Mouse (Mus musculus): ENCODE data around the gene Ftcd. TPM values are rescaled to one million over a fixed set of nuclear protein-coding genes. Genes with fewer than 3 reads are reported as not detected.

Gene Ftcd
- polyA plus RNA-seq, 2 experiments: 19.8 to 29.9 TPM

DNA sequence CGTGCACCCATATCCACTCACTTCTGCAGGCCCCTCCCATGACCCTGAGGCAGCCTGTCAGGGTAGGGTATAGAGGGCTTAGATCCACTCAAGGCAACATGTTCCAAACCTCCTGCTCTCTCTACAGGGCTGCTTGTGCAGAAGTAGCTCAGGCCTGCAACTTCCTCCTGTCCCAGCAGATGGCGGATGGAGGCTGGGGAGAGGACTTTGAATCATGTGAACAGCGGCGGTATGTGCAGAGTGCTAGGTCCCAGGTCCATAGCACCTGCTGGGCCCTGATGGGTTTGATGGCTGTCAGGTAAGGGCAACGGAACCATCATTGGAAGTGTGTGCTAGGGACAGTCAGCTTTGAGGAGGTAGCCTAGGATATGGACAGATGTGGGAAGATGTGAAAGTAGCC is 25.0 kb upstream of the Ftcd start:
- 79% methylated on average over 5 of the region's 5 CpGs for WGBS (ENCODE audit: insufficient replicate concordance)
- Histone ChIP-seq H3K27ac (no peak overlapping the region), H3K9me3 (ENCODE audit: control insufficient read depth, low read length) (no peaks in the 10 kb centered on the region), H3K4me2 (ENCODE audit: low read depth) (no peak overlapping the region), H3K36me3 (replicated peaks; ENCODE audit: control insufficient read depth, insufficient read depth, low read depth) (peaks cover 16% of the 10 kb centered on the region), H3K4me1 (replicated peaks; ENCODE audit: control insufficient read depth in 2 of 2, insufficient read depth in 2 of 2, low read length in 1 of 2) (no peaks in the 10 kb centered on the region), H3K4me3 (ENCODE audit: insufficient read depth in 1 of 2, low read depth in 2 of 2, low read length in 2 of 2) (no peak overlapping the region), H3K9ac (replicated peaks) (no peak overlapping the region), H3K27me3 (ENCODE audit: control insufficient read depth, insufficient read depth, low read length) (no peaks in the 10 kb centered on the region)
- DNase-seq (ENCODE audit: low read depth in 3 of 3, low spot score in 3 of 3): no peak
- ATAC-seq (ENCODE audit: insufficient read depth): no peak
- TF ChIP-seq CTCF (IDR thresholded peaks at IDR 0.05; ENCODE audit: low read depth) (peak; percentile 51), EP300 (IDR thresholded peaks at IDR 0.05; ENCODE audit: low read depth) (no peak)

DNA sequence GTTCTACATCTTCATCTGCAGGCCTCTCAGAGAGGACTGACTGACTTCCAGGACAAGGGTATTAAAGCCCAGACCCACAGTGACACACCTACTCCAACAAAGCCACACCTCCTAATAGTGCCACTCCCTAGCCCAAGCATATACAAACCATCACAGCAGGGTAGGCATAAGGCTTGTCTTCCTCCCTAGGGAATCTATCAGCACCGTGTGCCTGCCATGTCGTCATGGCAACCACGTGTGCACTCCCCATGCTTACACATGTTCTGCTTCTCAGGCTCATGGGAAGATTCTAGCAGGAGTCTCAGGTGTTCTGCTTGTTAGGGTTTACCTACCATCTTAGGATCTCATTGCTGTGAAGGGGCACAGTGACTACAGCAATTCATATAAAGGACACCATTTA is 23.9 kb upstream of the Ftcd start:
- DNase-seq (ENCODE audit: low read depth in 3 of 3, low spot score in 3 of 3) (no peak), ATAC-seq (ENCODE audit: insufficient read depth) (no peak)
- Histone ChIP-seq H3K4me2 (ENCODE audit: low read depth) (no peak overlapping the region), H3K9ac (replicated peaks) (no peak overlapping the region), H3K27me3 (ENCODE audit: control insufficient read depth, insufficient read depth, low read length) (no peaks in the 10 kb centered on the region), H3K27ac (no peak overlapping the region), H3K4me1 (replicated peaks; ENCODE audit: control insufficient read depth in 2 of 2, insufficient read depth in 2 of 2, low read length in 1 of 2) (no peaks in the 10 kb centered on the region), H3K9me3 (ENCODE audit: control insufficient read depth, low read length) (no peaks in the 10 kb centered on the region), H3K4me3 (ENCODE audit: insufficient read depth in 1 of 2, low read depth in 2 of 2, low read length in 2 of 2) (no peak overlapping the region), H3K36me3 (replicated peaks; ENCODE audit: control insufficient read depth, insufficient read depth, low read depth) (peaks cover 16% of the 10 kb centered on the region)
- no peak for TF ChIP-seq EP300 (IDR thresholded peaks at IDR 0.05; ENCODE audit: low read depth)
- no peak for TF ChIP-seq CTCF (IDR thresholded peaks at IDR 0.05; ENCODE audit: low read depth)
- WGBS (ENCODE audit: insufficient replicate concordance): 73% methylated on average over 3 of the region's 3 CpGs

DNA sequence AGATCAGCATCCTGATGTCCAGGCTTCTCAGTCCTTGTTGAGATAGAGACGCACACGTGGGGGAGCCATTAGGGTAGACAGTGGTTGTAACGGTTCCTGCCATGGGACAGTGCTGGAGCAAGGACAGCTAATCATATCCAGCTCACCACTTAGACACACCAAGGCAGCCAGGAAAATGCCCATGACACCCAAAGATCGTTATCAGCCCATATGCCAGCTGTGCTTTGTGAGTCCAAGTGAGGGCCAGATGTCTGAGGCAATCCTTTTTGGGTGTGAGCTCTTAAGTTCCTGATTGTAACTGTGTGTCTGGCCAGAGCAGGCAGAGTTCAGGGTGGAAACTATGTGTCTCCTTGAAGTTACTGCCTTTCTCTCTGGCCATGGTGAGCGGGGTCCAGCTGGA is 21.4 kb upstream of the Ftcd start:
- peaks cover 7% of the 10 kb centered on the region for H3K36me3 ChIP-seq (replicated peaks; ENCODE audit: control insufficient read depth, insufficient read depth, low read depth)
- DNase-seq (ENCODE audit: low read depth in 3 of 3, low spot score in 3 of 3) (no peak), ATAC-seq (ENCODE audit: insufficient read depth) (no peak)
- H3K9ac ChIP-seq (replicated peaks): no peak overlapping the region
- no peak overlapping the region for H3K4me3 ChIP-seq (ENCODE audit: insufficient read depth in 1 of 2, low read depth in 2 of 2, low read length in 2 of 2)
- no peaks in the 10 kb centered on the region for H3K27me3 ChIP-seq (ENCODE audit: control insufficient read depth, insufficient read depth, low read length)
- H3K4me2 ChIP-seq (ENCODE audit: low read depth): no peak overlapping the region
- TF ChIP-seq CTCF (IDR thresholded peaks at IDR 0.05; ENCODE audit: low read depth) (no peak), EP300 (IDR thresholded peaks at IDR 0.05; ENCODE audit: low read depth) (no peak)
- no peaks in the 10 kb centered on the region for H3K9me3 ChIP-seq (ENCODE audit: control insufficient read depth, low read length)
- H3K27ac ChIP-seq: no peak overlapping the region
- WGBS (ENCODE audit: insufficient replicate concordance): 76% methylated on average over 5 of the region's 5 CpGs
- no peaks in the 10 kb centered on the region for H3K4me1 ChIP-seq (replicated peaks; ENCODE audit: control insufficient read depth in 2 of 2, insufficient read depth in 2 of 2, low read length in 1 of 2)

DNA sequence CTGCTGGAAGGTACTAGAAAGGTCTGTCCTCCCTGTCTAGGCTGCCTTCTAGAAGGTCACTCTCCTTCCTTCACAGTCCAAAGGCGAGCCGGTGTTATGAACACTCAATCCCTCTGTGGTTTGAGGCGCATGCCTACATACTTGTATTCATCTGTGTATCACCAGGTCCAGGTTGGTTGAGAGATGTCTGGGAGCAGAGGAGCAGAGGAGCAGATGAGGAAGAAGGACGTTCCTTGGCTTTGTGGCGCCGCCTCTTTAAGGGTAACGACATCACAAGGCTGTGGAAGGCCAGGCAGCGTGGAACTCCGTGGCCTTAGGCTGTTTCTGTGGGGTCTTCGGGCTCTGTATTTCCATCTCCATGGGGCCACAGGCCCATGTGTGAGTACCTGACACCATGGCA is 13.5 kb upstream of the Ftcd start, which contains the start of gene Spatc1l:
TSS of gene Spatc1l (plus strand) at position 301 of the 400 bp plus-strand sequence.
- Histone ChIP-seq H3K36me3 (replicated peaks; ENCODE audit: control insufficient read depth, insufficient read depth, low read depth) (no peaks in the 10 kb centered on the region), H3K27ac (no peak within 1 kb of the TSS), H3K4me1 (replicated peaks; ENCODE audit: control insufficient read depth in 2 of 2, insufficient read depth in 2 of 2, low read length in 1 of 2) (no peaks in the 10 kb centered on the region), H3K9ac (replicated peaks) (no peak within 1 kb of the TSS), H3K27me3 (ENCODE audit: control insufficient read depth, insufficient read depth, low read length) (no peaks in the 10 kb centered on the region), H3K4me3 (ENCODE audit: insufficient read depth in 1 of 2, low read depth in 2 of 2, low read length in 2 of 2) (no peak within 1 kb of the TSS), H3K4me2 (ENCODE audit: low read depth) (no peak within 1 kb of the TSS), H3K9me3 (ENCODE audit: control insufficient read depth, low read length) (no peaks in the 10 kb centered on the region)
- ATAC-seq (ENCODE audit: insufficient read depth) (no peak), DNase-seq (ENCODE audit: low read depth in 3 of 3, low spot score in 3 of 3) (no peak)
- TF ChIP-seq CTCF (IDR thresholded peaks at IDR 0.05; ENCODE audit: low read depth) (no peak), EP300 (IDR thresholded peaks at IDR 0.05; ENCODE audit: low read depth) (no peak)
- WGBS (ENCODE audit: insufficient replicate concordance): 75% methylated on average over 10 of the region's 10 CpGs

DNA sequence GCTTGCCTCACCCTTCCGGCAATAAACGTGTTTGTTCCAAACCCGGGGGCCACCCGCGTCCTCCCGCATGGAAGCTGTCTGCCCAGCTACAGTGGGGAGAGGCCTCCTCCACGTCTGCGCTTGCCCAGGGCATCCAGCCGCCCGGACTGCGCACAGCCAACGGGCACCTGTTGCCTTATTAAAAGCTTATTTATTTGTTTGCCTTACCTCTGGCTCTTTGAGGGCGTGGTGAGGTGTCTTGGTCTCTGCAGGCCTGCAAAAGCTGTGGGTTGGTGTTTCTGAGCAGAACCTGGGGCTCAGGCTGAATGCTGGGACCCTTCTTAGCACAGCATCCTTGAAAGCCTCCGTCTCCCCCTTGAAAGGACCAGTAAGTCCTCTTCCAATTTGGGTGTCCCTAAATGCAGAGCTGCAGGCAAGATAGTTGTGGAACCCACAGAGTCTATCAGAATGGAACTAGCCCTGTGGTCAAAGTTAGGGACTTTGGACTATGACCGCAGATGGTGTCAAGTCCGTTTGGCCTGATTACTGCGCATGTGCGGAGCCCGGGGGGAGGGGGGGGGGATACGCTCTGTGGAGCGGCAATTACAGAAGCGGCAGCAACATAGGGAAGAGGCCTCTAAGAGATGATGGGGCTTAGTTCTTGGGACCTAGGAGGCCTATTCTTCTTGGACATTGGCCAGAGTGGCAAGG is 5.3 kb upstream of the Ftcd start:
- ATAC-seq (ENCODE audit: insufficient read depth) (no peak), DNase-seq (ENCODE audit: low read depth in 3 of 3, low spot score in 3 of 3) (no peak)
- TF ChIP-seq EP300 (IDR thresholded peaks at IDR 0.05; ENCODE audit: low read depth) (no peak), CTCF (IDR thresholded peaks at IDR 0.05; ENCODE audit: low read depth) (no peak)
- Histone ChIP-seq H3K27ac (no peak overlapping the region), H3K4me3 (ENCODE audit: insufficient read depth in 1 of 2, low read depth in 2 of 2, low read length in 2 of 2) (no peak overlapping the region), H3K9ac (replicated peaks) (no peak overlapping the region), H3K9me3 (ENCODE audit: control insufficient read depth, low read length) (no peaks in the 10 kb centered on the region), H3K36me3 (replicated peaks; ENCODE audit: control insufficient read depth, insufficient read depth, low read depth) (no peaks in the 10 kb centered on the region), H3K4me2 (ENCODE audit: low read depth) (no peak overlapping the region), H3K4me1 (replicated peaks; ENCODE audit: control insufficient read depth in 2 of 2, insufficient read depth in 2 of 2, low read length in 1 of 2) (peaks cover 0 to 2% of the 10 kb centered on the region in 2 experiments; a peak in 1 of 4 replicates), H3K27me3 (ENCODE audit: control insufficient read depth, insufficient read depth, low read length) (no peaks in the 10 kb centered on the region)
- whole genome bisulfite sequencing (ENCODE audit: insufficient replicate concordance): 81% methylated on average over 22 of the region's 22 CpGs
